Mouse (Mus musculus) MEL (cell line): Measurements from ENCODE around the gene Thsd4. TPM values are rescaled to one million over a fixed set of nuclear protein-coding genes. Genes with fewer than 3 reads are reported as not detected.

Experiments
- DNase-seq: peaks from one replicate; pipeline ENCODE4 v3.0.0; 2011; ENCODE audit warnings: low read depth, low spot score
- H3K27ac ChIP-seq: 2 replicates; pipeline ENCODE4 v1.5.1; 2012; ENCODE audit warnings: low read depth, mild to moderate bottlenecking, control low read depth, low read length, moderate library complexity; ENCODE audit not compliant: control insufficient read depth
- H3K27me3 ChIP-seq, 2 experiments: fragments of 150-350 bp in 1 of 2; sonication (generic) in 1 of 2; 2 replicates each; pipeline ENCODE4 v1.6.1; 2012; ENCODE audit warnings: low read length in 2 of 2, mild to moderate bottlenecking in 2 of 2, improper control_type of control experiment in 1 of 2, moderate library complexity in 1 of 2; ENCODE audit not compliant: insufficient read depth in 2 of 2, control insufficient read depth in 1 of 2
- H3K36me3 ChIP-seq, 2 experiments: 2 replicates each; pipeline ENCODE4 v1.6.1; 2012 to 2014; ENCODE audit warnings: low read length in 2 of 2, improper control_type of control experiment in 1 of 2, inconsistent platforms in 1 of 2, mild to moderate bottlenecking in 1 of 2; ENCODE audit not compliant: insufficient read depth in 2 of 2, control insufficient read depth in 1 of 2
- H3K4me1 ChIP-seq, 2 experiments: fragments of 150-350 bp in 1 of 2; sonication (generic) in 1 of 2; 2 replicates each; pipeline ENCODE4 v1.6.1; 2012; ENCODE audit warnings: low read length in 2 of 2, improper control_type of control experiment in 1 of 2, mild to moderate bottlenecking in 1 of 2; ENCODE audit not compliant: insufficient read depth in 2 of 2, control insufficient read depth in 1 of 2
- H3K4me3 ChIP-seq, 2 experiments: fragments of 150-350 bp in 1 of 2; sonication (generic) in 1 of 2; 2 replicates each; pipeline ENCODE4 v1.5.1; 2012; ENCODE audit warnings: low read depth in 2 of 2, low read length in 2 of 2, mild to moderate bottlenecking in 2 of 2, moderate library complexity in 2 of 2, control low read depth in 1 of 2, improper control_type of control experiment in 1 of 2; ENCODE audit not compliant: control insufficient read depth in 1 of 2, insufficient read depth in 1 of 2
- H3K79me2 ChIP-seq: 2 replicates; pipeline ENCODE4 v1.6.1; 2012; ENCODE audit warnings: mild to moderate bottlenecking, low read length, moderate library complexity; ENCODE audit not compliant: control insufficient read depth, poor library complexity, insufficient read depth
- H3K9ac ChIP-seq: 2 replicates; pipeline ENCODE4 v1.6.1; 2012; ENCODE audit warnings: low read depth, mild to moderate bottlenecking, control low read depth, low read length, moderate library complexity; ENCODE audit not compliant: control insufficient read depth, poor library complexity, severe bottlenecking
- H3K9me3 ChIP-seq: fragments of 150-350 bp; sonication (generic); replicated peaks from 2 replicates; pipeline ENCODE4 v1.6.1; 2012; ENCODE audit warnings: mild to moderate bottlenecking, low read length, improper control_type of control experiment, moderate library complexity; ENCODE audit not compliant: insufficient read depth
- BHLHE40 ChIP-seq: IDR thresholded peaks from 2 replicates; pipeline ENCODE4 v1.6.1; 2012; ENCODE audit warnings: low read depth, mild to moderate bottlenecking, inconsistent platforms, low read length, improper control_type of control experiment, borderline replicate concordance
- E2F4 ChIP-seq: IDR thresholded peaks from 2 replicates; pipeline ENCODE4 v1.6.1; 2011; ENCODE audit warnings: low read depth, low read length, improper control_type of control experiment, borderline replicate concordance
- ELF1 ChIP-seq: IDR thresholded peaks from 2 replicates; pipeline ENCODE4 v1.6.1; 2014; ENCODE audit warnings: low read depth, mild to moderate bottlenecking, inconsistent platforms, low read length, improper control_type of control experiment, moderate library complexity
- EP300 ChIP-seq, 2 experiments: IDR thresholded peaks; 2 replicates each; pipeline ENCODE4 v1.6.1; 2011; ENCODE audit warnings: improper control_type of control experiment in 2 of 2, low read length in 2 of 2, low read depth in 1 of 2, mild to moderate bottlenecking in 1 of 2
- GABPA ChIP-seq: IDR thresholded peaks from 2 replicates; pipeline ENCODE4 v1.6.1; 2012; ENCODE audit warnings: low read depth, mild to moderate bottlenecking, inconsistent platforms, low read length, improper control_type of control experiment, moderate library complexity
- HCFC1 ChIP-seq: IDR thresholded peaks from 2 replicates; pipeline ENCODE4 v1.6.1; 2012; ENCODE audit warnings: low read depth, mild to moderate bottlenecking, inconsistent platforms, low read length, improper control_type of control experiment, moderate library complexity
- MAFK ChIP-seq: IDR thresholded peaks from 2 replicates; pipeline ENCODE4 v1.6.1; 2011; ENCODE audit warnings: low read depth, mild to moderate bottlenecking, low read length, improper control_type of control experiment, borderline replicate concordance
- MAX ChIP-seq: IDR thresholded peaks from 2 replicates; pipeline ENCODE4 v1.6.1; 2011; ENCODE audit warnings: low read length, improper control_type of control experiment
- MAZ ChIP-seq: IDR thresholded peaks from 2 replicates; pipeline ENCODE4 v1.6.1; 2012; ENCODE audit warnings: low read depth, mild to moderate bottlenecking, inconsistent platforms, low read length, improper control_type of control experiment
- MYB ChIP-seq: IDR thresholded peaks from 2 replicates; pipeline ENCODE4 v1.6.1; 2011; ENCODE audit warnings: mild to moderate bottlenecking, low read depth, low read length, improper control_type of control experiment
- NRF1 ChIP-seq: IDR thresholded peaks from 2 replicates; pipeline ENCODE4 v1.6.1; 2014; ENCODE audit warnings: low read depth, mild to moderate bottlenecking, inconsistent platforms, low read length, improper control_type of control experiment, moderate library complexity; ENCODE audit not compliant: poor library complexity, insufficient read depth, severe bottlenecking
- POLR2A ChIP-seq, 2 experiments: IDR thresholded peaks; 2 replicates each; pipeline ENCODE4 v1.6.1; 2011 to 2012; ENCODE audit warnings: low read length in 2 of 2, mild to moderate bottlenecking in 2 of 2, control low read depth in 1 of 2, improper control_type of control experiment in 1 of 2, low read depth in 1 of 2, moderate library complexity in 1 of 2; ENCODE audit not compliant: control insufficient read depth in 1 of 2, insufficient read depth in 1 of 2, poor library complexity in 1 of 2
- POLR2AphosphoS5 ChIP-seq: IDR thresholded peaks from 2 replicates; pipeline ENCODE4 v1.6.1; 2012; ENCODE audit warnings: low read depth, borderline replicate concordance, mild to moderate bottlenecking, inconsistent platforms, low read length, moderate library complexity, mixed read lengths
- RAD21 ChIP-seq: IDR thresholded peaks from 2 replicates; pipeline ENCODE4 v1.6.1; 2011; ENCODE audit warnings: mild to moderate bottlenecking, low read depth, low read length, improper control_type of control experiment
- SMC3 ChIP-seq: IDR thresholded peaks from 2 replicates; pipeline ENCODE4 v1.6.1; 2011; ENCODE audit warnings: low read depth, low read length, improper control_type of control experiment
- TBP ChIP-seq: IDR thresholded peaks from 2 replicates; pipeline ENCODE4 v1.8.0; 2011; ENCODE audit warnings: low read depth, low read length, improper control_type of control experiment
- UBTF ChIP-seq: IDR thresholded peaks from 2 replicates; pipeline ENCODE4 v1.6.1; 2012; ENCODE audit warnings: low read depth, mild to moderate bottlenecking, inconsistent platforms, low read length, improper control_type of control experiment, moderate library complexity, borderline replicate concordance; ENCODE audit not compliant: insufficient read depth
- USF1 ChIP-seq: IDR thresholded peaks from 2 replicates; pipeline ENCODE4 v1.6.1; 2014; ENCODE audit warnings: low read depth, mild to moderate bottlenecking, inconsistent platforms, low read length, improper control_type of control experiment, moderate library complexity
- USF2 ChIP-seq, 2 experiments: IDR thresholded peaks; 2 replicates each; pipeline ENCODE4 v1.6.1; 2011 to 2012; ENCODE audit warnings: improper control_type of control experiment in 2 of 2, low read length in 2 of 2, borderline replicate concordance in 1 of 2, inconsistent platforms in 1 of 2, low read depth in 1 of 2, mild to moderate bottlenecking in 1 of 2; ENCODE audit not compliant: insufficient read depth in 1 of 2
- ZC3H11A ChIP-seq: IDR thresholded peaks from 2 replicates; pipeline ENCODE4 v1.6.1; 2012; ENCODE audit warnings: low read depth, mild to moderate bottlenecking, inconsistent platforms, low read length, improper control_type of control experiment
- ZMIZ1 ChIP-seq: IDR thresholded peaks from 2 replicates; pipeline ENCODE4 v1.6.1; 2012; ENCODE audit warnings: low read depth, mild to moderate bottlenecking, inconsistent platforms, low read length, improper control_type of control experiment, moderate library complexity
- polyA plus RNA-seq, 2 experiments: library from polyadenylated mRNA; stranded (reverse) in 1 of 2; unstranded in 1 of 2; fragments of >175 nt in 1 of 2; fragments of >200 nt in 1 of 2; gene quantifications; 2 replicates each; pipeline versions ENCODE4 v1.2.1 to v1.2.4; 2012; ENCODE audit warnings: low replicate concordance in 2 of 2, low read depth in 1 of 2; ENCODE audit not compliant: insufficient read length in 2 of 2, insufficient read depth in 1 of 2, missing spikeins in 1 of 2
- total RNA-seq: library from RNA; depleted of rRNA; stranded (reverse); fragments of 300-350 nt; gene quantifications from 2 replicates; pipeline ENCODE4 v1.2.3, GENCODE M21; 2012

Gene Thsd4
- total and polyA plus RNA-seq, 3 experiments = 0.08 TPM; not detected in 1

- TF ChIP-seq SMC3 = no peak
- no peak for TF ChIP-seq NRF1
- TF ChIP-seq ZMIZ1 = no peak
- no peak for TF ChIP-seq BHLHE40
- no peak for TF ChIP-seq EP300 (IDR thresholded peaks at IDR 0.05; ENCODE audit: low read depth in 1 of 2, low read length in 2 of 2)
- TF ChIP-seq TBP = no peak
- no peak for TF ChIP-seq HCFC1
- no peak for TF ChIP-seq POLR2A (IDR thresholded peaks at IDR 0.05; ENCODE audit: control insufficient read depth in 1 of 2, insufficient read depth in 1 of 2, low read depth in 1 of 2, low read length in 2 of 2, poor library complexity in 1 of 2)
- Histone ChIP-seq H3K9ac (no peak overlapping the region), H3K36me3 (no peaks in the 10 kb centered on the region), H3K27ac (no peak overlapping the region), H3K4me1 (no peaks in the 10 kb centered on the region), H3K9me3 (no peaks in the 10 kb centered on the region), H3K79me2 (no peaks in the 10 kb centered on the region), H3K27me3 (peaks cover 0 to 4% of the 10 kb centered on the region in 2 experiments), H3K4me3 (no peak overlapping the region)
- DNase-seq = no peak
These were observed 501.4 kb downstream of the Thsd4 start for GRCm38 (mm10) chr9:60020444-60020843.

- no peaks in the 10 kb centered on the region for H3K79me2 ChIP-seq
- no peaks in the 10 kb centered on the region for H3K9me3 ChIP-seq
- H3K27ac ChIP-seq = no peak overlapping the region
- no peaks in the 10 kb centered on the region for H3K36me3 ChIP-seq
- no peak overlapping the region for H3K4me3 ChIP-seq
- no peak for DNase-seq
- no peaks in the 10 kb centered on the region for H3K27me3 ChIP-seq
- no peak for TF ChIP-seq MAX
- no peak for TF ChIP-seq ZMIZ1
- no peak for TF ChIP-seq ELF1
- TF ChIP-seq UBTF = no peak
- no peak for TF ChIP-seq USF2 (IDR thresholded peaks at IDR 0.05; ENCODE audit: borderline replicate concordance in 1 of 2, insufficient read depth in 1 of 2, low read depth in 1 of 2, low read length in 2 of 2)
- TF ChIP-seq MYB = no peak
- H3K9ac ChIP-seq = no peak overlapping the region
- no peaks in the 10 kb centered on the region for H3K4me1 ChIP-seq
These were observed 511.6 kb downstream of the Thsd4 start for GRCm38 (mm10) chr9:60010285-60010684.

- no peak for TF ChIP-seq EP300 (IDR thresholded peaks at IDR 0.05; ENCODE audit: low read depth in 1 of 2, low read length in 2 of 2)
- no peak for TF ChIP-seq GABPA
- no peak for TF ChIP-seq USF1
- no peak for TF ChIP-seq MAZ
- TF ChIP-seq MAFK = no peak
- no peak for TF ChIP-seq BHLHE40
- TF ChIP-seq HCFC1 = no peak
- TF ChIP-seq E2F4 = no peak
- no peak for TF ChIP-seq POLR2AphosphoS5
- TF ChIP-seq RAD21 = no peak
- no peak for TF ChIP-seq MAX
- TF ChIP-seq ZC3H11A = no peak
- TF ChIP-seq, all 39 proteins: peak for 0
- Histone ChIP-seq H3K36me3 (no peaks in the 10 kb centered on the region), H3K4me3 (no peak overlapping the region), H3K9me3 (no peaks in the 10 kb centered on the region), H3K79me2 (no peaks in the 10 kb centered on the region), H3K27me3 (no peaks in the 10 kb centered on the region), H3K4me1 (no peaks in the 10 kb centered on the region), H3K27ac (no peak overlapping the region), H3K9ac (no peak overlapping the region)
- no peak for DNase-seq
These were observed 512.9 kb downstream of the Thsd4 start for GRCm38 (mm10) chr9:60008936-60009335.
